Mouse (Mus musculus): ENCODE data around the gene Lsm4.

Lsm4 gene

DNA sequence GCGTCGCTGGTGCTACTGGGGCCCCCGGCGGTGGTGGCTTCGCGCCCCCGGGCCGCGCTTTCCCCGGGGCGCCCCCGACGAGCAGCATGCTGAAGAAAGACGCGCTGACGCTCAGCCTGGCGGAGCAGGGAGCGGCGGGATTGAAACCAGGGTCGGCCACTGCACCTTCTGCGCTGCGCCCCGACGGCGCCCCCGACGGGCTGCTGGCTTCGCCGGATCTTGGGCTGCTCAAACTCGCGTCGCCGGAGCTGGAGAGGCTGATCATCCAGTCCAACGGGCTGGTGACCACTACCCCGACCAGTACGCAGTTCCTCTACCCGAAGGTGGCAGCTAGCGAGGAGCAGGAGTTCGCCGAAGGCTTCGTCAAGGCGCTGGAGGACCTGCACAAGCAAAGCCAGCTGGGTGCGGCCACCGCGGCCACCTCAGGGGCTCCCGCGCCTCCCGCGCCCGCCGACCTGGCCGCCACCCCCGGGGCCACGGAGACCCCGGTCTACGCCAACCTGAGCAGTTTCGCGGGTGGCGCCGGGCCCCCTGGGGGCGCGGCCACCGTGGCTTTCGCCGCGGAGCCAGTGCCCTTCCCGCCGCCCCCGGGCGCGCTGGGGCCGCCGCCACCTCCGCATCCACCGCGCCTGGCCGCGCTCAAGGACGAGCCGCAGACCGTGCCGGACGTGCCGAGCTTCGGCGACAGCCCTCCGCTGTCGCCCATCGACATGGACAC is 26.2 kb downstream of the Lsm4 start:
- no peak for DNase-seq (ENCODE audit: inconsistent age in 2 of 2, low spot score in 1 of 2)

DNA sequence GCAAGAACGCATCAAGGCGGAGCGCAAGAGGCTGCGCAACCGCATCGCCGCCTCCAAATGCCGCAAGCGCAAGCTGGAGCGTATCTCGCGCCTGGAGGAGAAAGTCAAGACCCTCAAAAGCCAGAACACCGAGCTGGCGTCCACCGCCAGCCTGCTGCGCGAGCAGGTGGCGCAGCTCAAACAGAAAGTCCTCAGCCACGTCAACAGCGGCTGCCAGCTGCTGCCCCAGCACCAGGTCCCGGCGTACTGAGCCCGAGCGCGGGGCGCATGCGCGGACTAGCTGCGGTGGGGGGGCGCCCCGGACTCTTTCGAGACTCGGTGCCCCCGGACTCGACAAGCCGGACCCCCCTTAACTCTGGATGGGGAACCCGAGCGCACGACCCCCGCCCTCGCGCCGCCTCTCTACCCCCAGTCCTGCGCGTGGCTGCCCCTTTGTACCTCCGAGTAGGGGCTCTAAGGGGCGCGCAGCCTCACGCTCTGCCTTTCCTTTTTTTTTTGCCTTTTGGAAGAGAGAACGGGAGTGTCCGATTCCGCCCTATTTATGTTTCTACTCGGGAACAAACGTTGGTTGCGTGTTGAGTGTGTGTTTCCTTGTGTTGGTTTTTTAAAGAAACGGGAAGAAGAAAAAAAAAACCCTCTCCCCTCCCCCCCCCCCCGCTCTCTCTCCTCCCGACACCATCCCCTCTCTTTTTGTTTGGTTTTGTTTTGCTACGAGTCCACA is 26.9 kb downstream of the Lsm4 start:
- DNase-seq (ENCODE audit: inconsistent age in 2 of 2, low spot score in 1 of 2), result peak; percentile 88 to 95

DNA sequence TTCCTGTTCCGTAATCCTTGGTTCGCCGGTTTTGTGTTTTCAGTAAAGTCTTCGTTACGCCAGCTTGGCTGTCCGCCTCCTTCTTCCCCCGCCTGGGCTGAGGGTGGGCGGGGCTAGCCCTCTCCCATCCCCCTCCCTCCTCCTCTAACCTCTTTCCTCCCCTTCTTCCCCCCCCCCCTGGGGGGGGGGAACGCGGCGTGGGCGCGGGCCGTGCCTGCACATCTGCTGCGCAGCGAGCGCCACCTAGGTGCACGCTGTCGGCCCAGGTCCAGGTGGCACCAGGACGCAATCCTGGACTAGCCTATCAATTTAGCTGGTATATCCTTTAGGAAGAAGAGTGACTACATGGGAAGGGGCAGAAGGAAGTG is 27.5 kb downstream of the Lsm4 start:
- DNase-seq (ENCODE audit: inconsistent age in 2 of 2, low spot score in 1 of 2), result peak; percentile 93 to 97

DNA sequence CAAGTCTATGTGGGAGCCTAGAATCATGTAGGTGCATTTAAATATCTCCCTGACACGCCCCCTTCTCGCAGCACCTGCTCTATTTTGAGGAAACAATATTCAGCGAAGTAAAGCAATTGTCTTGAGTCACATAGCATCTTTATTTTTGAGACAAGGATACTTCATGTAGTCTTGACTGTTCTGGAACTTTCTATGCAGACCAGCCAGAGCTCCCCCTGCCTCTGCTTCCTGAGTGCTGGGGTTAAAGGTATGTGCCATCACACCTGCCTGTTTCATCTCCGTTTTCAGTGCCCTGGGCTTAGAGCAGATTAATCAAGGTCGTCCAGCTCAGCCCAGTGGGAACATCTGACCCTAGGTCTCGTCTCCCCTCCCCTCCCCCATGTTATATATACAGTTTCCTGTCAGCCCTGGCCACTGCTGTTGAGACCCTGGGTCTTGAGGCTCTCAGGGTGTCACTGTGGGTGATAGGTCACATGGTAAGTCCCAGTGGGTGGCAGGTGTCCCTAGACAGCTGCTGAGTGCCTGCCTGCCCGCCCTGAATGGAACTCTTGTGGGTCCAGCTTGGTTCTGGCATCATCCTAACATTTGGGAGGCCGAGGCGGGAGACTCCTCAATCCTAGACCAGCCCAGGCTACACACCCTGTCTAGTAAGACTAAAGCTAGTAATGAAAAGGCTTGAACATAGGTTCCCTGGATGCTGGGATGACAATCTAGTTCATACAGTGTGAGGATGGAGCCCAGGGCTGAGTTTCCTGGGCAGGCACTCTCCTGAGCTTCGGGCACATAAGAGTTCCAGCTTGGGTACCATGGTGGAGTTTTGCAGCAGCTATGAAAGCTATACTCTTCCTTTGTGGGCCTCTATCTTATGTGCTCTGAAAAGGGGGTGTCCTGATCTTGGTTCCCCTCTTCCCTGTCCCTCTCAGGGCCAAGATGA is 28.3 kb downstream of the Lsm4 start:
- peak in 1 of 2 experiments; percentile 66 for DNase-seq (ENCODE audit: inconsistent age in 2 of 2, low spot score in 1 of 2)

DNA sequence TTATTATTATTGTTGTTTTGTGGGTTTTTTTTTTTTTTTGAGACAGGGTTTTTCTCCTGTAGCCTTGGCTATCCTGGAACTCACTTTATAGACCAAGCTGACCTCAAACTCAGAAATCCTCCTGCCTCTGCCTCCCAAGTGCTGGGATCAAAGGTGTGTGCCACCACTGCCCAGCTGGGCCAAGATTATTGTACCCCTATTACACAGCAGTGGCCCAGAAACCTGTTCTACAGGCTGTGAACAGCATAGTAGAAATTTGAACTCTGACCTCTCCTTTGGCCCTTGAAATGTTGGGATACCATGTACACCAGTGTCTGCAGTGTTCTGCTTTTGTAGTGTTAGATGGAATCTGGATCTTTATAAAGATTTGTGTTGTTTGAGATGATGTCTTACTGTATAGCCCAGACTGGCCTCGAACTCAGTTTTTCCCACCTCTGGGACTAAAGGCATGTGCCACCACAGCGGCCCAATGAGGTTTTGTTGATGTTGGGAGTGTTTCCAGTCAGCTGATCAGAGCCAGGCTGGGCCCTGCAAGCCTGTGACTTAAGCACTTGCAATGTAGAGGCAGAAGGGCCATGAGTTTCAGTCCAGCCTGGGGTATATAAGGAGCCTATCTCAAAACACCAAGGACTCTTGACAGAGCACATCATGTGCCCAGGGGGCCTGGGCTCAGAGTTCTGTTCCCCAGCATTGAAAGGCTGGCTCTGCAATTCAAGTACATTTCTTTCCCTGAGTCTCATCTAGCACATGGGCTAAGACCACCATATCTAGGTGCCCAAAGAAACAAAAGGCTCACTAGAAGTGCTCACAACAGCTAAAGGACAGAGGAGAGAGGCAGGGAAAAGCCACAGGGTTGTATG is 29.2 kb downstream of the Lsm4 start:
- no peak for DNase-seq (ENCODE audit: inconsistent age in 2 of 2, low spot score in 1 of 2)

DNA sequence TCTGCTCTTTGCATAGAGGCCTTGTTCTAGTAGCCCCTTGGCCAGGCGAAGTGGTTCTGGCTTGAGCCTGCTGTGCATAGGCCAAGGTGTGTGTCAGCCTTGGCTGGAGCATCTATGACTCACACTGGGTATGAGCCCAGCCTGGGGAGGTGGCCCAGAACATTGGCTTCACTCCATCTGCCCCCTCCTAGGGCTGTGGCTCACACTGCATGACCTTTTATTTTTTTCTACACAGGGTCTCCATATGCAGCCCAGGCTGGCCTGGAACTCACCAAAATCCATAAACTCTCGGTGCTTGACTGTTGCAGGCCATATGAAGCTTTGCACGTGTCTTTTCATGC is 29.8 kb downstream of the Lsm4 start:
- peak; percentile 88 to 91 for DNase-seq (ENCODE audit: inconsistent age in 2 of 2, low spot score in 1 of 2)

DNA sequence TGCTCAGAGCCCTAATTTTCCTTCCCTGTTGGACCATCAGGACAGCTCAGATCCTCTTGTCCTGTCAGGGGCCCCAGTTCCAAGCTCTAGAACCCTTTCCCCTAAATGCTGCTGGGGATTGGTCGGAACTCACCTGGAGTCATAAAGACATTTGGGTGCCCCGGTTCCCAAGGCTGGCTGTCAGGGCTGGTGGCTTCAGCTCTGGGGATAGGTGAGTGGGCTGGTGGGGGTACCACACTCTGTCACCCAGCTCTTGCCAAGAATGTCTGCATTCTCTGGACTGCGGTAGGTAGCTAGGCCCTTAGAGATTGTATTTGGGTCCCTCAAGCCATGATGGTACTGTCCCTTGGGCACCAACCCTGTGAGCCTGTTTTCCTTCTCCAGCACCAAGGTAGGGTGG is 30.2 kb downstream of the Lsm4 start, which contains the start of gene Iqcn:
Gene Iqcn, plus strand, starts transcription at position 171 of the 400 bp plus-strand sequence.
- DNase-seq (ENCODE audit: inconsistent age in 2 of 2, low spot score in 1 of 2), result no peak

DNA sequence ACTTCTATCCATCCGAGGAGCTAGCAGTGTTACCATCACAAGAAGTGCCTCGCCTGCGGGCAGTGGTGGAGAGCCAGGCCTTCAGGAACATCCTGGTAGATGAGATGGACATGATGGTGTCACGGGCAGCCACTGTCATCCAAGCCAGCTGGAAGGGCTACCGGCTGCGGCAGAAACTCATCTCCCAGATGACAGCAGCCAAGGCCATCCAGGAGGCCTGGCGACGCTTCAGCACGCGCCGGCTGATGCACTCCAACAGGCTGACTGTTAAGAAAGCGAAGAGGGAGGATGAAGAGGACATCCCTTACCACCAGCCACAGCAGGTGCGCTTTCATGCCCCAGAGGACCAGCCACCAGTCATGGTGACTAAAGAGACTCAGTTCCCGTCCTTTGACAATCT is 35.2 kb downstream of the Lsm4 start:
- DNase-seq (ENCODE audit: inconsistent age in 2 of 2, low spot score in 1 of 2), result peak; percentile 76 to 87

DNA sequence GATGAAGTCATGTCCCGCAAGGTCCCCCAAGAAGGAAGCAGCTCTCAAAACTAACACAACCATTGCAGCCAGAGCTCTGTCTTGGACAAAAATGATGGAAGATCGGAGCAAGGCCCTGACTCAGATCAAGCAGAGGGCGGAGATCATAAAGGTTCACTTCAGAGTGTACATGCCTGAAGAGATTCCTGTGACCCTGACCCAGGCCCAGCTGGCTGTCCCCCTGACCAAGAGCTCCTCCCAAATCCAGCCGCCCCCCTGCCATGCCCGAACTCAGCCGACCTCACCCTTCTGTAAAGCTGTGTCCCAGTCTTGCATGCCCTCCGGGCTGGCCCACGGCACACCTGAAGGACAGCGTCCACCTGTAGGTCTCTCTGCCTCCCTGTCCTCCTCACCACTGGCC is 36.7 kb downstream of the Lsm4 start:
- DNase-seq (ENCODE audit: inconsistent age in 2 of 2, low spot score in 1 of 2), result peak in 1 of 2 experiments; percentile 24

DNA sequence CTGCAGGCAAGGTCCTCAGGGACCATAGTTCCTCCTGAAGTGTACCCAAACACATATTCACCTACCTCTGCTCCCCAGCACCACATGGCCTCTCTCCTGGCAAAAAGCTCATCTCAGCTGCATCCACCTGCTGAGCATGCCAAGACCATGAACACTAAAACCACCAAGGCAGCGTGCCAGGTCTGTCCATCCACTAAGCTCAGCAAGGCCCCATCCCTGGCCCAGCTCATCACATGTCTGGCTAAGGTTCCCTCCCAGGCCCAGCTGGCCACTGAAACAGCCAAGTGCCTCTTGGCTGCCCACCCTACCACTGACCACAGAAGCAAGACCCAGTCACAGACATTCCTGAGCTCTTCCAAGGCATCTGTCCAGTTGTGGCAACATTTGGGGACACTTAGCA is 37.2 kb downstream of the Lsm4 start:
- peak; percentile 51 to 75 for DNase-seq (ENCODE audit: inconsistent age in 2 of 2, low spot score in 1 of 2)

DNA sequence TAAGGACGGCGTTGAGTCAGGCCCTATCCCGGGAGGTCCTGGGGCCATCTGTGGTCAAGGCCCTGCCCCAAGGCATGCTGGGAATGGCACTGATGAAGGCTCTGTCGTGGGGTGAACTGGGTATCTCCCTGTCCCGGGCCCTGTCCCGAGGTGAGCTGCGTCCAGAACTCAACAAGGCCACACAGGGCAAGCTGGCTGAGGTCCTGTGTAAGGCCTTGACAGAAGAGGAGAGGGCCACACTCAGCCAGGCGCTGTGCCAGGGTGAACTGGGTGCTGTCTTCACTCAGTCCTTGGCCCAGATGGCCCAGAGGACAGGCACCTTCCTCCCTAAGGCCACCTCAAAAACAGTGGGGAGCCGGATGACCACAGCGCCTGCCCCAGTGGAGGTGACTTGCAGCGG is 38.0 kb downstream of the Lsm4 start:
- peak; percentile 87 to 94 for DNase-seq (ENCODE audit: inconsistent age in 2 of 2, low spot score in 1 of 2)

DNA sequence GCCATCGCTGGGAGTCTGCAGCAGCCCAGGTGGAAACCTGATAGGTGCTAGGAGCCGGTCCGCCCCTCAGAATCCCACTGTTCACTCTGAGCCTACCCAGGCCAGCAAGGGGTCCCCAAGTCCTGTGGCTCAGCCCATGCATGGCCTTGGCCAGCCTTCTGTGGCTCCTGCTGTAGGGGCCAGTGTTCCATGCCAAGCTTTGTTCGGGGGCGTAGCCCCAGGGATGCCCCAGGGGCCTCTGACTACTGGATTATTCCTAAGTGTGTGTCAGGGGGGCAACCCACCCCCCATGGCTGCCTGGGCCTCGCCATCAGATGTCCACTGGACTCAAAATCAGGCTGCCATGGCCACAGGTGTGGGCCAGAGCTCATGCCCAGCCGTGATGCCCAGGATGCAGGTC is 40.9 kb downstream of the Lsm4 start:
- peak; percentile 9 to 32 for DNase-seq (ENCODE audit: inconsistent age in 2 of 2, low spot score in 1 of 2)

DNA sequence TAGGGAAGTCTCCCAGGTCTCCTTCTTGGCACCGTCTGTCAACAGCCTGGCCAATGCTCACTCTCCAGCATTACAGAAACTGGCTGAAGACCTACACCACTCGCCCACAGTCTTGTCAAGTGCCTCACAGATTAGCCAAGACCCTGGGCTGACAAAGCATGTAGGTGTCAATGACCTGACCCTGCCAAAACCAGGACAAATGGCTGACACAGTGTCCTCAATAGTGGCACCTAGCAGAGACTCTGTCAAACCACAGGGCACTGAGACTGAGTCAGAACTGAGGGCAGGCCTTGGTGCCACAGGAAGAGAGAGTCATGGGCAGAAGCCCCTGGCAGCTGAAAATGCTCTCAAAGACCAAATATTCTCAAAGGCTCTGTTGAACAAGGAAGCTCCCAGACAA is 42.0 kb downstream of the Lsm4 start:
- peak; percentile 45 to 81 for DNase-seq (ENCODE audit: inconsistent age in 2 of 2, low spot score in 1 of 2)

DNA sequence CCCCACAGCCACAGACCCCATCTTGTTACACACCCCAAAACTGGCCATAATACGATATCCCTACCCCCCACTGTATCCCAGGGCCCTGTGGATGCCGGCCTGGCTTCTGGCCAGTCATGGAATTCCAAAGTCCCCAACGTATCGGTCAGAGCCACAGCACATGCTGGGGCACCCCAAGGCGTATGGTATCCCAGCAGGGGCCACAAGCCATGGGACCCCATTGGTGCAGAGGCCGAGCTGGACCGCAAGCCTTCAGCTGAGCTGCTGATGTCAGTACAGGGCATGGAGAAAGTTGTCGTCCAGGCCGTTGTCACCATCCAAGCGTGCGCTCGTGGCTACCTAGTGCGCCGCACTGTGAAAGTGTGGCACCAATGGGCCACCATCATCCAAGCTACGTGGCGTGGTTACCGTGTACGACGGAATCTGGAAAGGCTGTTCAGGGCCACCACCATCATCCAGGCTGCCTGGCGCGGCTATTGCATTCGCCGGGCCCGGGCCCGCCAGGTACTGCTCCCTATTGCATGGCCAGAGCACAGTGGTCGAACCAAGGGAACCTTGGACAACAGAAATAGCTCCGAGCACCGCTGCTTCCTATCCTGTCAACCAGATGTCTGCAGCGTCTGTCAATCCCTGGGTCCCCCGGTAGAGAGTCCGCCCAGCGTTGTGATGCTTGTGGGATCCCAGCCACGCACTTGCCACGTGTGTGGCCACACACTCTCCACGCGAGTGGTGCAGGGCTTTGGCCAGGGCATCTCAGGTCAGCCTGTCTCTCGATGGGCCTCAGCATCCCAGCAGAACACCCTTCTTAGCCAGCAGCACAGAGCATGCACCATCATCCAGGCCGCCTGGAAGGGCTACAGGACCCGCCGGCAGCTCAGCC is 43.7 kb downstream of the Lsm4 start:
- DNase-seq (ENCODE audit: inconsistent age in 2 of 2, low spot score in 1 of 2), result peak; percentile 17 to 30

DNA sequence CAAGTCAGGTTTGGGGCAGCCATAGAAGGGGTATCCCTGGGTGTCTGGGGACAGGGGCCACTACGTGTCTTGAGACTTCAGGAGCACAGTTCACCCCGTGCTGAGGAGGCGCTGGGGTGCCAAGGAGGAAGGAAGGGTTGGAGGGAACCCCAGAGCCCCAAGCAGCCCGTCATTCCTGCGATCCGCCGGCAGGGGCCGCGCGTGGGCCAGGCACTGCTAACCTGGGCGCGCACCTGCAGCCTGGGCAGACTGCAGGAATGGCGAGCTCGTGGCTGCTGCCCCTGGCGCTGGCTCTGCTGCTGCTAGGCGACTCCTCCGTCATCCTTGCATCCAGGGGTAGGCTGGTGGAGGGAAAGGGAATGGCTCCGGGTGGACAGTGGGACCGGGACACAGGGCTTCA is 45.2 kb downstream of the Lsm4 start, which contains the start of gene Gm3336:
Gene Gm3336, plus strand, starts transcription at position 247 of the 400 bp plus-strand sequence.
- DNase-seq (ENCODE audit: inconsistent age in 2 of 2, low spot score in 1 of 2), result peak; percentile 58 to 80

DNA sequence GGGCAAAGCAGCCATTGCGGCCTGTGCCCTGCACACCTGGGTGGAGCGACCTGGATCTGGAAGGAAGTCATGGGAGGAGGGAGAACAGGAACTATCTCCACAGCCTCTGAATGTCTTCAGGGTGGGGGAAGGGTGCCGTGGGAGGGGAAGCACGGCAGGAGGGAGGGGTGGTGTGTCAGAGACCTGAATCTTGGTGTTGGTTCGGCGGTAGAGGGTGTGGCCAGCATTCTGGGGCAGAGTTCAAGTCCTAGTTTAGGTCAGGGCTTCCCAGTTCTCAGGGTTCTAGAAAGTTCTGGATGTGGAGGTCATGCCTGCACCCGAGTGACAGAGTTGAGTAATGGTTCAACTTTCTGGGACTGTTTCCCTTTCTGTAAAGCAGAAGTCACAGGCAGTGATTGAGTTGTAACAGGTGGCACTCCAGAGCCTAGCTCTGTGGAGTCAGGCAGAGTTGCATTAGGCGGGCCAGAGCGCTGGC is 46.8 kb downstream of the Lsm4 start:
- DNase-seq (ENCODE audit: inconsistent age in 2 of 2, low spot score in 1 of 2), result peak; percentile 23 to 64

DNA sequence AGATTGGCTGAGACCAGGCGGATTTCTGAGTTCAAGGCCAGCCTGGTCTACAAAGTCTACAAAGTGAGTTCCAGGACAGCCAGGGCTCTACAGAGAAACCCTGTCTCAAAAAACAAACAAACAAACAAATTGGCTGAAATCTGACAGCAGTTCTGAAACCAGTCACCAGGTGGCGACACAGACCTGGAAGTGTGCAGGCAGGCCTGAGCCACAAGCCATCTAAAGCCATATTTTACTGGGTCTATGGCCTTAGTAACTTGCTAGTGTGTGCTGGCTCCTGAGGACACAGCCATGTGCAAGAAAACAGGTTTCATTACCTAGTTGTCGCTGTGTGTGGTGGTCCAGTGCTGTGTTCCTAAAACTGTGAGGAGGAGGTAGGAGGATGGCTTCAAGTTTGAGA is 47.7 kb downstream of the Lsm4 start:
- peak; percentile 75 to 93 for DNase-seq (ENCODE audit: inconsistent age in 2 of 2, low spot score in 1 of 2)

DNA sequence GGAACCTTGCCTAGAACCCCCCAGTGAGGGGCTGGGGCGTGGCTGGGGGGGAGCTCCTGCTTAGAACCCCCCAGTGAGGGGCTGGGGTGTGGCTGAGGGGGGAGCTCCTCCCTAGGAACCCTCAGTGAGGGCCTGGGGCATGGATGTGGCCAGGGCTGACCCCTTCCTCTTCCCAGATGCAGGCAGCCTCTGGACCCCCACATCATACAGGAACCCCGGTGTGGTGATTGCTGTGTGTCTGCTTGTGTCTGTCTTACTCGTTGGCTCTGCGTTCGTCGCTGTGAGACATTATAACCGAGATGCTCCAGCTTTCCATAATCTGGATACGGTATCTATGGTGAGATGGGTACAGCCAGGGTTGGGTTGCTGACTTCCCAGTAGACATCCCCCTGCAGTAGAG is 48.6 kb downstream of the Lsm4 start:
- peak in 1 of 2 experiments; percentile 12 for DNase-seq (ENCODE audit: inconsistent age in 2 of 2, low spot score in 1 of 2)

DNA sequence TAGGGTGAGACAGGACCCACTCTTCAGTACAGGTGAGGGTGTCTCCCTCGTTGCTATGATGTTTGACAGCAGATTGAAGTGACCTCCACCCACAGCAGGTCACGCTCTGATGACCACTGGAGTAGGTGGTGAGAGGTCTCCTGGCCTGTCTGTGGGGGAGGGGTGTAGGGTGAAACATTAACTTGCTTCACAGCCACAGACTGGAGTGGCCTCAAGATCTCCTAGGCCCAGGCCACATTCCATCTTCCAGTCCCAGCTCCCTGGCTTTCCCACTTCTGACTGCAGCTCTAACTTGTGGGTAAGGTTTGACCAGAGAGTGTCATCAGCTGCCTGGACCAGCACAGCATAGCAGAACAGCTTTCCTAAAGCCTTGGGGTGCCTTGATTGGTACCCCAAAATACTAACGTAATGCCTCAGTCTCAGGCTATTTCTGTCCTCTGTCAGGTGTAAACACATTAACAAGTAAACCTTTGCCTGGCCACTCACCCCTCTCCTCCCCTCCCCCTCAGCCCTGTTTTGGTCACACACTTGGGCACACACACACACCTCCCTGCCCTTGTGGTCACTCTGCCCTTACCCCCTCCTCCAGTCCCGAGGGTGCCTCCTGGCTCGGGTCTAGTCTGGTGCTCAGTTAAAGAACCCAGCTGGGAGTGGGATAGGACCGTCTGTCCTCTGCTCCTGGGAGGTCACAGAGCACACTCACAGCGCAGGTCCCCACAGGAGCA is 50.6 kb downstream of the Lsm4 start, which contains the start of gene Pde4c:
Gene Pde4c, plus strand, starts transcription at position 235 of the 725 bp plus-strand sequence.
- no peak for DNase-seq (ENCODE audit: inconsistent age in 2 of 2, low spot score in 1 of 2)

All from adrenal gland, adult (tissue).